Mouse (Mus musculus): ENCODE data around the gene Tnni3.

The Tnni3 gene

DNA sequence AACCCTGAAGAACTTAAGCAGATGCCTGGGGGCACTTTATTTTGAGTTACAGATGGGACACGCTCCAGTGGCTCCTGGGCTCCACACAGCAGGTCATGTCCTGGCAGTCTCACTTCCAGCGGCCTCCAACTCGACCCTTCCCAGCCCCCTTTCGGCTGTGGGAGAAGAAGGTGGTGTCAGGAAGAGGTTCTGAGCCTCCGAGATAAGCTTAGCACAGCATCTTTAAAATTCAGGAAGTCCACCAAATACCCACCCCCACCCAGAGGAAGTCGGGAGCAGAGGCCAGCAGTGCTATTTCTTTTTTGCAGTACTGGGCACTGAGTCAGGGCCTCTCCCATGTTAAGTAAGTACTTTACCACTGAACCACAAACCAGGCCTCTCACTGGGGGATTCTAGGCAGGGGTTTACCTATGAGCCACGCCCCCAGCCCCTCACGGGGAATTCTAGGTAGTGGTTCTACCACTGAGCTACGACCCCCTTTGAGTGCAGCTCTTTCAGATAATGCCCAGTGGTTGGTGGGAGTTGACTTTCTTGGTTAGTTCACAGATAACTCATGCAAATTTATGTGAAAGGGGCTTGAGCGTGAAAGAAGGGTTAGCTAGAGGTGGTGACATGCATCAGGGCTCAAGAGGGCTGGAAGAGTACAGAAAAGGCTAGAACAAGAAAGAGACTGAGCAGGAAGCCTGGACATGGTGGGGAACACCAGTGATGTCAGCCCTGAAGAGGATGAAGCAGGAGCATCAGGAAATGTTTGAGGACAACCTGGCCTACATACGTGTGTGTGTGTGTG lies 19.2 kb downstream of the Tnni3 start:
- peaks cover 2% of the 10 kb centered on the region for H3K36me3 ChIP-seq (ENCODE audit: insufficient read depth, low read length)
- TF ChIP-seq CTCF (conservative IDR thresholded peaks at IDR 0.05; ENCODE audit: low read length) (no peak), NANOG (IDR thresholded peaks at IDR 0.05; ENCODE audit: borderline replicate concordance, low read length) (no peak), POU5F1 (IDR thresholded peaks at IDR 0.05; ENCODE audit: borderline replicate concordance, low read length) (no peak)
- peaks cover 3% of the 10 kb centered on the region; the same call in 1 of the 2 replicates for H3K27me3 ChIP-seq (ENCODE audit: insufficient read depth, low read length)

DNA sequence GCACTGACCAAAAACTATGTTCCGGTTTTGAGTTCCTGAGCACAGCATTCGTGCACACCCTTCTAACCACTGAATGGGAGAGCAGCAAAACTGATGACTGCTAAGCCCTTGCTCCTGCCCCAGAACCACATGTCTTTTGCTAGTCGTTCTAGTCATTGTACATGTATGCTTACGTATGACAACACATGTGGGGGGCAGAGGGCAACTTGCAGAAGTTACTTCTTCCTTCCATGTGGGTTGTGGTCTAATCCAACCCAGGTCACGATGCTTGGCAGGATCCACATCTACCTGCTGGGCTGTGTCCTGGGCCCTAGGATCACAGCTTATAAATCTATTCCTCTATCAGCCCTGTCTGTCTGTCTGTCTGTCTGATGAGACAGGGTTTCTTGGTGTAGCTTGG lies 20.2 kb downstream of the Tnni3 start:
- peaks cover 55% of the 10 kb centered on the region for H3K4me1 ChIP-seq (replicated peaks; ENCODE audit: low read depth, low read length)
- no peaks in the 10 kb centered on the region for H3K9me3 ChIP-seq (ENCODE audit: low read length)
- H3K27me3 ChIP-seq (ENCODE audit: insufficient read depth, low read length) = peaks cover 3% of the 10 kb centered on the region; the same call in 1 of the 2 replicates
- no peak for TF ChIP-seq POU5F1 (IDR thresholded peaks at IDR 0.05; ENCODE audit: borderline replicate concordance, low read length)
- no peak for TF ChIP-seq CTCF (conservative IDR thresholded peaks at IDR 0.05; ENCODE audit: low read length)
- no peak for TF ChIP-seq NANOG (IDR thresholded peaks at IDR 0.05; ENCODE audit: borderline replicate concordance, low read length)
- no peak overlapping the region for H3K4me3 ChIP-seq (replicated peaks; ENCODE audit: low read length)
- peaks cover 11% of the 10 kb centered on the region for H3K36me3 ChIP-seq (ENCODE audit: insufficient read depth, low read length)

More for the DNA sequence above, 19.2 kb downstream of the Tnni3 start:
- Histone ChIP-seq H3K9me3 (ENCODE audit: low read length) (no peaks in the 10 kb centered on the region), H3K4me1 (replicated peaks; ENCODE audit: low read depth, low read length) (peaks cover 55% of the 10 kb centered on the region), H3K4me3 (replicated peaks; ENCODE audit: low read length) (no peak overlapping the region)

DNA sequence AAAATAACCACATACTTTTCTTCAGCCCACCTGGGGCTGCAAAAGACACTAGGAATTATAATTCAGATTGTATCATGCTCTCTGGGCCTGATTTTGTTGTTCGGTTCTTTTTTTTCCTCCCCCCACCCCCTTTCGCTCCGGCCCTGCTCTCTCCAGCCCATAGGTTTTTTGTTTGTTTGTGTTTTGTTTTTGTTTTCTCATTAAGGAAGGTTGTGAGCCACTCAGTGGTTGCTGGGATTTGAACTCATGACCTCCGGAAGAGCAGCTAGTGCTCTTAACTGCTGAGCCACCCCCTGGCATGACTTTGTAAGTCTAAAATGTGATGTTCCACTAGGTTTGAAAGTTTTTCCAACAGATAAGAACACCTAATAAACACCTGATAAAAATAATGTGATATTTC lies 20.9 kb downstream of the Tnni3 start:
- Histone ChIP-seq H3K4me1 (replicated peaks; ENCODE audit: low read depth, low read length) (peaks cover 55% of the 10 kb centered on the region), H3K36me3 (ENCODE audit: insufficient read depth, low read length) (peaks cover 17% of the 10 kb centered on the region), H3K4me3 (replicated peaks; ENCODE audit: low read length) (no peak overlapping the region), H3K9me3 (ENCODE audit: low read length) (no peaks in the 10 kb centered on the region), H3K27me3 (ENCODE audit: insufficient read depth, low read length) (peaks cover 3% of the 10 kb centered on the region; the same call in 1 of the 2 replicates)
- no peak for TF ChIP-seq CTCF (conservative IDR thresholded peaks at IDR 0.05; ENCODE audit: low read length)
- TF ChIP-seq POU5F1 (IDR thresholded peaks at IDR 0.05; ENCODE audit: borderline replicate concordance, low read length) = no peak
- no peak for TF ChIP-seq NANOG (IDR thresholded peaks at IDR 0.05; ENCODE audit: borderline replicate concordance, low read length)

DNA sequence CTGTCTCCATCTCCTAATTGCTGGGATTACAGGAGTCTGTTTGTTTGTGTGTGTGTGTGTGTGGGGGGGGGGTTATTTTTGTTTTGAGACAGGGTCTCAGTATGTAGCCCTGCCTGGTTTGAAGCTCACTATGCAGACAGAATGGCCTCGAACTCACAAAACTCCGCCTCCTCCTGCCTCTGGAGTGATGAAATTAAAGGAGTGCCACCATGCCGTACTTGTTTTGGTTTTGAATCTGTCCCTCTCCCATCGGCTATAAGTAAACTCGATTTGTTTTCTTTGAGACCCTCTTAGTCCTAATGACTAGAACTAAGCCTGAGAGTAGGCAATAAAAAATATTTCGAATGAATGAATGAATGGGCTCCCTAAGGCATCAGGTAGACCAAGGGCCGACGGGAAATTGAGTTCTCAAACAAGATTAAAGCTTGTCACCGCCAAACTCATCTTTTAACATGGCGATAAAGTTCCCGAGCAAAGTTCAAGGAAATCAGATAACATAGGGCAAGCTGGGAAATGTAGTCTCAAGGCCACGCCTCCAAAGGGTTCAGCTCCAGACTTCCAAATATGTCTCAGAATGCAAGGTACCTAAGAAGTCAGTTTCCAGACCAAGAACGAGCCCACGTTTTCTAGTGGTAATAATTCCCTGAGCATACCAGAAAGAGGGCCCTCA lies 21.5 kb downstream of the Tnni3 start:
- no peaks in the 10 kb centered on the region for H3K9me3 ChIP-seq (ENCODE audit: low read length)
- TF ChIP-seq POU5F1 (IDR thresholded peaks at IDR 0.05; ENCODE audit: borderline replicate concordance, low read length) = no peak
- TF ChIP-seq NANOG (IDR thresholded peaks at IDR 0.05; ENCODE audit: borderline replicate concordance, low read length) = no peak
- TF ChIP-seq CTCF (conservative IDR thresholded peaks at IDR 0.05; ENCODE audit: low read length) = no peak
- H3K27me3 ChIP-seq (ENCODE audit: insufficient read depth, low read length) = peaks cover 3% of the 10 kb centered on the region; the same call in 1 of the 2 replicates
- peaks cover 23% of the 10 kb centered on the region for H3K36me3 ChIP-seq (ENCODE audit: insufficient read depth, low read length)
- peak overlapping the region; percentile 92 for H3K4me3 ChIP-seq (replicated peaks; ENCODE audit: low read length)
- H3K4me1 ChIP-seq (replicated peaks; ENCODE audit: low read depth, low read length) = peaks cover 59% of the 10 kb centered on the region

DNA sequence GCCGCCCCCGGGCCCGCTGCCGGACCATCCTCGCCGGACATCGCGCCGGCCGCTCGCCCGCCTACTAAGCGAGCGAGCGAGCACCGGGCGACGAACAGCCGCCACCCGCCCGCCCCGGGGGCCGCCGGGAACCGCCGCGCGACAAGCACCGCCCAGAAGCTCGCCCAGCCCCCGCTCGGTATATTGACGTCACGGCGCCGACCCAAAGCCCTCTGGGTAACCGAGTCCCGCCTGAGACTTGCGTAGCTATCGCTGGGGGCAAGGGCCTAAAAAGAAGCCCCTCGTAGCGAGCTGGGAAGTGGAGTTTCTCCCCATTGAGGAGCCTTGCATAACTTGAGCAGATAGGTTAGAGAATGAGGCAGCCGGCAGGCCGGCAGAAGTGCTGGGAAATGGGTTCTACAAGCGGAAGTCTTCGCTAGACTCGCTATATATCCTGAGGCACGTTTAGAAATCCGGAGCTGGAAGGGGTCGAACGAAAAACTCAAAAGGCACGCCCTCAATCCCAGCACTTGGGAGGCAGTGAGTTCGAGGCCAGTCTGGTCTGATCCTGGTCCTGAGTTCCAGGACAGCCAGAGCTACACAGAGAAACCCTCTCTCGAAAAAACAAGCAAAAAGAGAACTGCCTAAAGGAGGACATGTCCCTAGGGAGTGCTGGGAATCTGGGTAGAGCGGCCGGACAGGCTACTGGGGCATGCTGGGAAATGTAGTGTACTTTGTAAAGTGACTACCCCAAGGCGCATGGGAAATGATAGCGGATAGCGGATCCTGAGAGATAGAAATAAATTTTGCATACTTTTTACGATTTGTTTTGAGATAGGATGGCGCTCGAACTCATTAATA lies 22.3 kb downstream of the Tnni3 start, which contains the start of gene Ppp1r12c:
TSS of gene Ppp1r12c (minus strand) at position 123 of the 840 bp plus-strand sequence.
- peaks cover 3% of the 10 kb centered on the region; the same call in 1 of the 2 replicates for H3K27me3 ChIP-seq (ENCODE audit: insufficient read depth, low read length)
- H3K4me3 ChIP-seq (replicated peaks; ENCODE audit: low read length) = peak within 1 kb of the TSS; percentile 92
- no peaks in the 10 kb centered on the region for H3K9me3 ChIP-seq (ENCODE audit: low read length)
- TF ChIP-seq NANOG (IDR thresholded peaks at IDR 0.05; ENCODE audit: borderline replicate concordance, low read length) = no peak
- no peak for TF ChIP-seq POU5F1 (IDR thresholded peaks at IDR 0.05; ENCODE audit: borderline replicate concordance, low read length)
- no peak for TF ChIP-seq CTCF (conservative IDR thresholded peaks at IDR 0.05; ENCODE audit: low read length)
- H3K4me1 ChIP-seq (replicated peaks; ENCODE audit: low read depth, low read length) = peaks cover 58% of the 10 kb centered on the region
- H3K36me3 ChIP-seq (ENCODE audit: insufficient read depth, low read length) = peaks cover 31% of the 10 kb centered on the region

DNA sequence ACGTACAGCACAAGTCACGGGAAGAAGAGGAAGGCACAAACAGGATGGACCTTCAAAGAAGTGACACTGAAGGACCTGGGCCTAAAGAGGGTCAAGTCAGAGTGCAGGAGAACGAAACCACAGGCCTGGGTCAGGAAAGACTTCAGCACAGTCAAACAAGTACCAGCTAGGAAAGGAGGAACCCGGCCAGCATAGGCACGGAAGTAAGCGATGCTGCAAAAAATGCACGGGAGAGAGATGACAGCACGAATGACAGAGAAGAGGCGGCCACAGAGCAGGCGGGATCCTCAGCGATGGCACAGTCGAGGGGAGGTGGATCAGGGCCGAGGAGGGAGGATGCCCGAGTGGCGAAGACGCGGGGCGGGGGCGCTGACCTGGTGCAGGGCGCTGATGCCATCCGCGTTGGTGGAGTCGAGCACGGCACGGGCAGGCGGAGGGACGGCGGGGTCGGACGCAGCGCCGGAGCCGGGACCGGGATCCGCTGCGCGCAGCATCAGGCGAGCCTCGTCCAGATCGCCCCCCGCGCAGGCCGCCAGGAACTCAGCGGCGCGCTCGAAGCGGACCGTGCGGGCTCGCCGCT lies 23.0 kb downstream of the Tnni3 start:
- Histone ChIP-seq H3K4me3 (replicated peaks; ENCODE audit: low read length) (peak overlapping the region; percentile 92), H3K36me3 (ENCODE audit: insufficient read depth, low read length) (peaks cover 39% of the 10 kb centered on the region), H3K9me3 (ENCODE audit: low read length) (no peaks in the 10 kb centered on the region), H3K27me3 (ENCODE audit: insufficient read depth, low read length) (peaks cover 3% of the 10 kb centered on the region; the same call in 1 of the 2 replicates), H3K4me1 (replicated peaks; ENCODE audit: low read depth, low read length) (peaks cover 54% of the 10 kb centered on the region)
- TF ChIP-seq NANOG (IDR thresholded peaks at IDR 0.05; ENCODE audit: borderline replicate concordance, low read length) (no peak), POU5F1 (IDR thresholded peaks at IDR 0.05; ENCODE audit: borderline replicate concordance, low read length) (no peak), CTCF (conservative IDR thresholded peaks at IDR 0.05; ENCODE audit: low read length) (no peak)

DNA sequence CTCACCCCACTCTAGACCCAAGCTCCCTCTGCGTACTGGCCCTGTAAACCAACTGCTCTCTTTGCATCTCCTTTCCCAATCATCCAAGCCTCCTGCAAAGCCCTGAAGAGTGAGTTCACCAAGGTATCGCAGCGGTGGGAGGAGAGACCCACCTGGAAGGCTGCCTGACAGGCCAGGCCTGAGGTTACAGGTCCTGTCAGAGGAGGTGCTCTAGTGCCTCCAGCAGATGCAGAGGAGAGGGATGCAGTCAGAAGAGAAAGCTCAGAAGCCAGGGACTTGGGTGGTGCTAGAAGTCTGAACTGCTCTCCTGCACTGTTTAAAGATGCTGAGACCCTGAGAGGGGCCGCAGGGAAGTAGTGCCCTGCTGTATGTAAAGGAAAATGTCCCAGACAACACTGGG lies 25.0 kb downstream of the Tnni3 start:
- Histone ChIP-seq H3K4me3 (replicated peaks; ENCODE audit: low read length) (no peak overlapping the region), H3K9me3 (ENCODE audit: low read length) (no peaks in the 10 kb centered on the region), H3K4me1 (replicated peaks; ENCODE audit: low read depth, low read length) (peaks cover 48% of the 10 kb centered on the region), H3K27me3 (ENCODE audit: insufficient read depth, low read length) (peaks cover 3% of the 10 kb centered on the region; the same call in 1 of the 2 replicates), H3K36me3 (ENCODE audit: insufficient read depth, low read length) (peaks cover 58% of the 10 kb centered on the region)
- TF ChIP-seq POU5F1 (IDR thresholded peaks at IDR 0.05; ENCODE audit: borderline replicate concordance, low read length) = no peak
- TF ChIP-seq CTCF (conservative IDR thresholded peaks at IDR 0.05; ENCODE audit: low read length) = no peak
- TF ChIP-seq NANOG (IDR thresholded peaks at IDR 0.05; ENCODE audit: borderline replicate concordance, low read length) = no peak
